Mouse (Mus musculus) cerebellum, postnatal 14 days (tissue): ENCODE measurements at regions not wholly inside any gene's neighbourhood (a gene's known extent, or its start where the extent isn't known, plus 50 kb on each side); places are given as distances from the start of the nearest gene placed in this dataset.

Experiments used
- DNase-seq, 2 experiments: peaks; one replicate each; pipeline ENCODE4 v3.0.0; 2021; ENCODE audit warnings: mixed read lengths in 2 of 2

GRCm38 (mm10) chr10:21483373-21483772 is 106.3 kb downstream of the Aldh8a1 start:
- DNase-seq = no peak

GRCm38 (mm10) chr10:21488374-21488930 is 104.5 kb upstream of the 1700020N01Rik start:
- DNase-seq = no peak

GRCm38 (mm10) chr10:21490910-21491309 is 102.0 kb upstream of the 1700020N01Rik start:
- DNase-seq = peak; percentile 21 to 53

GRCm38 (mm10) chr10:21492254-21492894 is 100.6 kb upstream of the 1700020N01Rik start:
- no peak for DNase-seq

- no peak for DNase-seq
Observed at GRCm38 (mm10) chr10:21494536-21494935, 98.4 kb upstream of the 1700020N01Rik start.

GRCm38 (mm10) chr10:21497110-21497509 is 95.8 kb upstream of the 1700020N01Rik start:
- no peak for DNase-seq

- no peak for DNase-seq
Observed at GRCm38 (mm10) chr10:21498143-21498542, 94.8 kb upstream of the 1700020N01Rik start.

GRCm38 (mm10) chr10:21501658-21502057 is 91.3 kb upstream of the 1700020N01Rik start:
- no peak for DNase-seq

- no peak for DNase-seq
Observed at GRCm38 (mm10) chr10:21504431-21504830, 88.5 kb upstream of the 1700020N01Rik start.

GRCm38 (mm10) chr10:21511386-21511785 is 81.6 kb upstream of the 1700020N01Rik start:
- DNase-seq = no peak

- DNase-seq = no peak
Observed at GRCm38 (mm10) chr10:21512486-21512885, 80.5 kb upstream of the 1700020N01Rik start.

- DNase-seq = no peak
Observed at GRCm38 (mm10) chr10:21517721-21518120, 75.2 kb upstream of the 1700020N01Rik start.

- DNase-seq = no peak
Observed at GRCm38 (mm10) chr10:21520854-21521253, 72.1 kb upstream of the 1700020N01Rik start.

GRCm38 (mm10) chr10:21525555-21525954 is 67.4 kb upstream of the 1700020N01Rik start:
- DNase-seq = no peak

- no peak for DNase-seq
Observed at GRCm38 (mm10) chr10:21528396-21528795, 64.5 kb upstream of the 1700020N01Rik start.

GRCm38 (mm10) chr10:21529098-21529749 is 63.7 kb upstream of the 1700020N01Rik start:
- peak; percentile 7 to 15 for DNase-seq

- no peak for DNase-seq
Observed at GRCm38 (mm10) chr10:21532142-21532541, 60.8 kb upstream of the 1700020N01Rik start.

- DNase-seq = no peak
Observed at GRCm38 (mm10) chr10:21535631-21536030, 57.3 kb upstream of the 1700020N01Rik start.

- DNase-seq = no peak
Observed at GRCm38 (mm10) chr10:21538481-21538880, 54.5 kb upstream of the 1700020N01Rik start.
